Mouse (Mus musculus): ENCODE measurements around the gene Nap1l4. TPM values are rescaled to one million over a fixed set of nuclear protein-coding genes. Genes with fewer than 3 reads are reported as not detected.
A peak's percentile ranks its signal among the peaks of the same experiment; 100 is the strongest.

The Nap1l4 gene
- 151 and 212 TPM in 2 replicates for total RNA-seq (2017)

- peak; percentile 97 for ATAC-seq (replicated peaks in 1 of 2; ENCODE audit: insufficient read depth in 1 of 2, low FRiP score in 2 of 2, low TSS enrichment in 1 of 2, low read depth in 1 of 2, poor library complexity in 2 of 2, severe bottlenecking in 2 of 2)
Observed at GRCm38 (mm10) chr7:143548976-143549457, at the start of gene Nap1l4. Gene Nap1l4, minus strand, starts transcription at chr7:143549106.

DNA sequence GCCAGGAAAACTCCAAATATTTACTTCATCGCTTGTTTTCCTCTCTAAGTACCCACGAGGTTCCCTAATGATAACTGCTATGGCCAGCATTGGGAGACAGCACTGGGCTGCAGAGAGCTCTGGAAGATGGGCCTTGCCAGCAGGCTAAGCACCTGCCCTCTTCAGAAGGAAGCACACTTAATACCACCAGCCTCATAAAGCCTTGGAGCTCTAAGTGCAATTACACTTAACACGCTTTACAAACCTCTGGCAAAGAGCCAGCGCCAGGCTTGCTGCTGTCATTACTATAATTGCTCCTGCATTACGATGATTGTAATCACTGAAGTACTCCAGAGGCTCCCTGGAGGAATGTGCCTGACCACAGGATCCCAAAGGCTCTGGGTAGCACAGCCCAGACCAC, 46.0 kb upstream of the Nap1l4 start:
- ATAC-seq (replicated peaks in 1 of 2; ENCODE audit: insufficient read depth in 1 of 2, low FRiP score in 2 of 2, low TSS enrichment in 1 of 2, low read depth in 1 of 2, poor library complexity in 2 of 2, severe bottlenecking in 2 of 2), result no peak

- no peak for ATAC-seq (replicated peaks in 1 of 2; ENCODE audit: insufficient read depth in 1 of 2, low FRiP score in 2 of 2, low TSS enrichment in 1 of 2, low read depth in 1 of 2, poor library complexity in 2 of 2, severe bottlenecking in 2 of 2)
Observed at GRCm38 (mm10) chr7:143592255-143592654, 43.3 kb upstream of the Nap1l4 start.

DNA sequence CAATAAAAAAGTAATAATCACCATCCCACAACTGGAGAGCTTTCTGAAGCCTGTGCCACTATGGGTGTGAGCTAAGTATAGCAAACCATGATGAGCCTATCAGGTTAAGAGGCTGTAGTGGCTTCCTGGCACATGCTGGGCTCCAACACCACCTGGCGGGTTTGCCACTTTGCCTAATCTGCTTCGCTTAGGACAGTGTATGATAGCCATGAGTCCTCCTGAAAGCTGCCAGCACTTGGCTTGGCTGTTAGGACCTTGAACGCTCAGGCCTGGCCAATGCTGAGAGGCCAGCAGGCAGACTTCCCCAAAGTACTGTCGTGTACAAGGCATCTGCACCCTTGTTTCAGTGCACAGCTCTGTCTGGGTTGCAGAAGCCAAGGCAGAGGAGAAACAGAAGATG, 39.1 kb upstream of the Nap1l4 start:
- no peak for ATAC-seq (replicated peaks in 1 of 2; ENCODE audit: insufficient read depth in 1 of 2, low FRiP score in 2 of 2, low TSS enrichment in 1 of 2, low read depth in 1 of 2, poor library complexity in 2 of 2, severe bottlenecking in 2 of 2)

DNA sequence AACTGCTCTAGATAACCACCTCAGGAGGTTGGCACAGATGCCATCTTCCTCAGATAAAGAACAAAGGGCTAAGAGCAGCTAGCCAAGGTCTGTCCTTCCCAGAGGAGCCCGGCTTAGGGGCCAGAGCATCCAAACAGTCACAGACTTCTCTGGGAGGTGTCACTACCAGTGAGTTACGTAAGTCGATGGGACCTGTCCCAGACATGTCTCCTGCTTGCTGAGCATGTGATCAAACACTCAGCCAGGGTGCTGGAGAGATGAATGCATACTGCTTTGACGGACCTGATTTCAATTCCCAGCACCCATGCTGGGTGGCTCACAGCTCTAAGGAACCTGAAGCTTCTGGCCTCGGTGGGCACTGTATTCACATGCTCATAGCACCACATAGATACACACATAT, 38.7 kb upstream of the Nap1l4 start:
- no peak for ATAC-seq (replicated peaks in 1 of 2; ENCODE audit: insufficient read depth in 1 of 2, low FRiP score in 2 of 2, low TSS enrichment in 1 of 2, low read depth in 1 of 2, poor library complexity in 2 of 2, severe bottlenecking in 2 of 2)

DNA sequence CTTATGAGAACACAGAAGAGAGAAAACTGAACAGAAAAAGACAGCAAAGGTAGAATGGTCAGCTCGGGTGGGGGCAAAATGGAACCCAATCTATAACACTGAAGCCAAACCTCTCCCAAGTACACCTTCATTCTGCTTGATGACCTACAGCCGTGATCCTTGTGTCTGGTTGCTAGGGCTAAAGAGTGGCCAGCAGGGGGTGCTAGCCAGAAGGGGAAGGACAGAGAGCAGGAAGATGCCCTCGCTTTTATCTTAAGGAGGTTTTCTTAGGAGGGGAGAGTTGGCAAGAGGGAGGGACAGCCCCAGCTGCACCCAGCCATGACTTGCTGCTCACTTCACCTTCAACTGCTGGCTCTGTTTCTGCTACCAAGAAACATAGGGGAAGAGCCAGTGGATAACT, 35.0 kb upstream of the Nap1l4 start:
- ATAC-seq (replicated peaks in 1 of 2; ENCODE audit: insufficient read depth in 1 of 2, low FRiP score in 2 of 2, low TSS enrichment in 1 of 2, low read depth in 1 of 2, poor library complexity in 2 of 2, severe bottlenecking in 2 of 2), result peak; percentile 61 to 79

DNA sequence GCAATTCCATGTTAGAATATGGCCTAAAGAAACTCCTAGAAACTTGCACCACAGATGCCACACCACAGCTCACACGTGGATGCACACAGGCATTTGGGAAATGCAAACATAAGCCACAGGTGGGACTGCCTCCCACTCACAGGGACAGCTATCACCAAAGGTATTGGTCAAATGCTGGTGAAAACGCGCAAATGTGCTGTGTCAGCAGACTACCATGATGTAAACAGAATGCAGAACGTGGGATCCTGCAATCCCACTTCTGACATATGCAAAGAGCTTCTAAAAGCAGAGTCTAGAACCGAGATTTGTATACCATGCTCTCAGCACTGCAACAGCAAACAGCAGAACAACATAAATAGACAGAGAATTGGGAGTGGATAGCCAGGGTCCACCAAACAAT, 34.1 kb upstream of the Nap1l4 start:
- no peak for ATAC-seq (replicated peaks in 1 of 2; ENCODE audit: insufficient read depth in 1 of 2, low FRiP score in 2 of 2, low TSS enrichment in 1 of 2, low read depth in 1 of 2, poor library complexity in 2 of 2, severe bottlenecking in 2 of 2)

GRCm38 (mm10) chr7:143575751-143576150, 26.8 kb upstream of the Nap1l4 start:
- ATAC-seq (replicated peaks in 1 of 2; ENCODE audit: insufficient read depth in 1 of 2, low FRiP score in 2 of 2, low TSS enrichment in 1 of 2, low read depth in 1 of 2, poor library complexity in 2 of 2, severe bottlenecking in 2 of 2), result no peak

DNA sequence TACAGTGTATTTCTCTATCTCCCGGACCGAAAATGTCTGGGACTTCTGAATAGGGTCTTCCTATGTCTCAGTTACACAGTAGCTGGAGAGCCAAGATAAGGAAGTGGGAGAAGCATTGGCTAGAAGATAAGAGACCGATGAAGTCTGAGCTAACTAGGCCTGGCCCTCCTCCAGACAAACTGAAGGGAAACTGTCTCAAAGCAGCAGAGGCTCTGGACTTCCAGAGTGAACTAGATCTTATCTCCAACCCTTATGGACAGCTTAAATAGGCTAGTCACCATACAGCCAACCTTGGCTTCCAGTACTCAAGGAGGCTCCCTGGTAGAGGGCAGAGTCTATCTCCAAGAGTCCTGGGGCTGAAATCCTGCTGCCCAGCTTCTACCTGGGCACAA, 16.7 kb upstream of the Nap1l4 start:
- ATAC-seq (replicated peaks in 1 of 2; ENCODE audit: insufficient read depth in 1 of 2, low FRiP score in 2 of 2, low TSS enrichment in 1 of 2, low read depth in 1 of 2, poor library complexity in 2 of 2, severe bottlenecking in 2 of 2), result peak; percentile 71 to 78

- peak; percentile 19 to 40; a peak in 1 of 4 replicates for ATAC-seq (replicated peaks in 1 of 2; ENCODE audit: insufficient read depth in 1 of 2, low FRiP score in 2 of 2, low TSS enrichment in 1 of 2, low read depth in 1 of 2, poor library complexity in 2 of 2, severe bottlenecking in 2 of 2)
Observed at GRCm38 (mm10) chr7:143565015-143565647, 16.2 kb upstream of the Nap1l4 start.

DNA sequence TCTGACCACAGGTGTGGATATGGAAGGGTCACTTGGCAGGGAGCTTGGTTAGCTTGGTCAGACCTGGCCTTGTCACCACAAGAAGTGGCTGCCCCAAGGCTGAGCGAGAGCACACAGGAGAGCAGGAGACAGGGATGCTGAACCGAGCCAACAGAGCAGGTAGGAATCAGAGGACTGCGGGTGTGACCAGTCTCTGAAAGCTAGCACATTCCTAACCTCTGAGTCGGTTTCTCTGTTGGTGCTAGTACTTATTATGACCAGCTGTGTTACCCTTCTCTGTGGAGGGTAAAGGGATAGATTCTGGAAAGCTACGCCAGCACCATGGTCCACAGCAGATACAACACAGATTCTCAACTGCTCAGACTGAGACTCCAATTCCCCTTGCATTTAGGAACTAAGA, 14.9 kb upstream of the Nap1l4 start:
- no peak for ATAC-seq (replicated peaks in 1 of 2; ENCODE audit: insufficient read depth in 1 of 2, low FRiP score in 2 of 2, low TSS enrichment in 1 of 2, low read depth in 1 of 2, poor library complexity in 2 of 2, severe bottlenecking in 2 of 2)

DNA sequence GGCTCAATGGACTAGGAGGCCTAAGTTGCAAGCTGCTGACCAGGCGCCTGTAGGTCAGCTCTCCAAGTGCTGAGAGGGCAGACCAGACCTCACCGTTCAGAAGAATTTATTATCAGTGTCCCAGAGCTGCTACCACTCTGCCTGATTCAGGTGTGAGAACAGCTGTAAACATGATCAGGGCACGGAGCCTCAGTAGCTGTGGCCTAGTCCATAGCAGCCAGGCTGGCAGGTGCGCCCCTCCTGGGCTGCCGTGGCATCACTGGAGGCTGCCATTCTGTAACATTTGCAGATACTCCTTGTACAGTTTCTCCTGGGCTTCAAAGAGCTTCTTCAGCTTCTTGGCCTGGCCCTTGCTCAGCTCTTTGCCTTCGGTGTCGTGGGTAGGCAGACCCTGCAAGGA, 8.7 kb upstream of the Nap1l4 start:
- peak in 1 of 2 experiments; percentile 16; a peak in 1 of 4 replicates for ATAC-seq (replicated peaks in 1 of 2; ENCODE audit: insufficient read depth in 1 of 2, low FRiP score in 2 of 2, low TSS enrichment in 1 of 2, low read depth in 1 of 2, poor library complexity in 2 of 2, severe bottlenecking in 2 of 2)

DNA sequence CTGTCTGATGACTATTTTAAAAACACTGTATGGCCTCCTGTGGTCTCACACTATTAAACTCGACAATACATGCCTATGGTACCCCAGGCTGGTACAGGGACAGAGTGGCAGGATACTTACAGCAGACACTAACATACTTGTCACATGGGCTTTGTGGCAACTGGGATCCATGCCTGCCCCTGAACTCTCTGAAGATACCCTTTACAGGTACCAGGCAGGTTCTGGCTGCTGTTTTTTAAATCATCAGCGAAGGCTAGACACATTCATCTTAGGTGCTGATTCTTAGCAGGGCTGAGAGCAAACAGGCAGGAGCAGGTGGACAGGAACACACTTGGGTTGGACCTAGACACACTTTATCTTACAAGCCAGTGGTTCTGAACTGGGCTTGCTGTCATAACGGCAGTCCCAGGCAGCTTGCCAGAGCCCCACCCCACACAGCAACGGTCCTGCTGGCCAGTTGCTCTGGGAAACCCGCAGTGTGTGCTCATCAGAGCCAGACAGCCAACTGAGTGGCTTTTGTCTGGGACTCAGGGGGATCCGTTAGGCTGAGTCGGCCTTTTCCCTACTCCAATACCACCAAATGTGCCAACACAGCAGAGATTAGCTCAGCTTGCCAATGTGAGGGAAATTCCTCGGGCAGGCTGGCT, 8.2 kb upstream of the Nap1l4 start:
- peak; percentile 40 to 42; a peak in 1 of 4 replicates for ATAC-seq (replicated peaks in 1 of 2; ENCODE audit: insufficient read depth in 1 of 2, low FRiP score in 2 of 2, low TSS enrichment in 1 of 2, low read depth in 1 of 2, poor library complexity in 2 of 2, severe bottlenecking in 2 of 2)

DNA sequence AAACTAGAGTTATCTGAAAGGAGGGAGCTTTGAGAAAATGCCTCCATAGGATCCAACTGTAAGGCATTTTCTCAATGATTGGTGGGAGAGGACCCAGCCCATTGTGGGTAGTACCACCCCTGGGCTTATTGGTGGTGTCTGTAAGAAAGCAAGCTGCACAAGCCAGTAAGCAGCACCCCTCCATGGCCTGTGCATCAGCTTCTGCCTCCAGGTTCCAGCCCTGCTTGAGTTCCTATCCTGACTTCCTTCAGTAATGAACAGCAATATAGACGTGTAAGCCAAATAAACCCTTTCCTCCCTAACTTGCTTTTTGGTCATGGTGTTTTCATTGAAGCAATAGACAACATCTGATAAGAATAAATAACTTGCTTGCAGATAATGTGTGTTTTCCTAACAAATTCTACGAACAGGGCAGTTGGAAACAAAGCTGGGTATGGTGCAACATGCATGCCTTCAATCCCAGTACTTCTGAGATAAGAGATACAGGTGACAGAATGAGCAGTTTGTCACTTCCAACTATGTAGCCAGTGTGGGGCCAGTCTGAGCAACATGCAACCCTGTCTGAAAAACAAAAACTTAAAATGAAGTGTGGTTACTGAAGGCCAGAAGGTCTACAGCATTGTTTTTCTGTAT, 798 bp upstream of the Nap1l4 start:
- ATAC-seq (replicated peaks in 1 of 2; ENCODE audit: insufficient read depth in 1 of 2, low FRiP score in 2 of 2, low TSS enrichment in 1 of 2, low read depth in 1 of 2, poor library complexity in 2 of 2, severe bottlenecking in 2 of 2), result no peak

DNA sequence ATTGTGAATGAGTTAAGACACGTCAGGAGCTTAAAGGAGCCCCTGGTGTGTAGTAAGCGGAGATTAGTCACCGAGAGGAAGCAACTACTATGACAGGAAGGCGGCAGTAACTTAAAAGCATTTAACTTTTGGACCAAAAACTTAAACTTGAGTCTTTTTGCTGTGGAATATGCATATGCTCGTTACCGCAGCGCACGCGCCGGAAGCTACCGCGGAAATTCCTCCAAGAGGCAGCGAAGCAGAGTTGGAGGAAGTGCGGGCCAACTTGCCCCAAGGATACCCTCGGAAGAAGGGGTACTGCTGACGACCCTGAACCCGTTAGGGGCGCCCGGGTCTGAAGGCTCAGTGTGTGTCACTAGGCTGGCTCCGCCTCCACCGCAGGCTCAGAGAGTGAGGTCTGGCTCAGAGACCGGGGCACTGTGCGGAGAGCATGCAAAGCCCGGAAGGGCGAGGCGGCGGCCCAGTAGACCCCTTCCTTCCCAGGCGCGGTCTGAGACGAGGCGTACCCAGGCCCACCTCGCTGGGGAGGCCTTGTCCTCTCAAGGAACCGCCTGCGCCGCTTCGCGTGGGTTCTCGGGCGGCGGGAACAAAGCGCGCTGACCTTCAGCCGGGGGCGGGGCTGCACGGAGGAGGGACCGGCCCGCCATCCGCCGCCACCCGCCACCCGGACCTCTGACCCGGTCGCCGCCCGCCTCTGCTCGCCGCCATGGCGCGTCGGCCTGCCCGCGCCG, 510 bp downstream of the Nap1l4 start:
- peak; percentile 44 to 49 for ATAC-seq (replicated peaks in 1 of 2; ENCODE audit: insufficient read depth in 1 of 2, low FRiP score in 2 of 2, low TSS enrichment in 1 of 2, low read depth in 1 of 2, poor library complexity in 2 of 2, severe bottlenecking in 2 of 2)

DNA sequence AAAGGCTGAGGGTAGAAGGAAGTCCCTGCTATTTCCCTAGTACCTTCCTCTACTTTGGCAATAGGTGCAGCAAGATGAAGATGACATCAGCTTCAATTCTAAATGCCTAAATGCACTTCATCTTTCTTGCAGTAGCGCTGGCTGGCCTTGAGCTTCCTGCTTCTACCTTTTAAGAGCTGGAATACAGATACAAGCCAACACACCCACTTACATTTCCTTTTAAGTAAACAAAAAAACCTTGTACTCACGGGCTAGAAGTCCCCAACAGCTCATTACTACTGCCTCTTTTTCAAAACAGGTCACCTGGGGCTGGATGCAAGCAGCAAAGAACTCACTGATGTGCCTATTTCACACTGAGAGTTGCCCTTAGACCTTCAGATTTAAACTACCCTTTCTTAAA, 2.4 kb downstream of the Nap1l4 start:
- ATAC-seq (replicated peaks in 1 of 2; ENCODE audit: insufficient read depth in 1 of 2, low FRiP score in 2 of 2, low TSS enrichment in 1 of 2, low read depth in 1 of 2, poor library complexity in 2 of 2, severe bottlenecking in 2 of 2), result no peak

DNA sequence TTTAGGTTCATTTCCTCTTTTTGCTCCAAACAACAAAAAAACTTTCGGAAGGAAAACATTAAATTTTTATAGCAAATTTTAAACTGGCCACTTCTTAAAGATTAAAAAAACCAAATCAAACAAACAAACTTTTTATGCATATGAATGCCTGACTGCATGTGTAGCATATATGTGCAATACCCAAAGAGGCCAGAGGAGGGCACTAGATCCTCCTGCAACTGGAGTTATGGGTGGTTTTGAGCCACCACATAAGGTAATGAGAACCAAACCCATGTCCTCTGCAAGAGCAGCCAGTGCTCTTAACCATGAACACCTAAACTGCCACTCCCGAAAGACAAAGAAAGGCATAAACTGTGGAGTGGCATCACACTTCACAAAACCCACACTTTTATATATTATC, 4.5 kb downstream of the Nap1l4 start:
- ATAC-seq (replicated peaks in 1 of 2; ENCODE audit: insufficient read depth in 1 of 2, low FRiP score in 2 of 2, low TSS enrichment in 1 of 2, low read depth in 1 of 2, poor library complexity in 2 of 2, severe bottlenecking in 2 of 2), result no peak

- ATAC-seq (replicated peaks in 1 of 2; ENCODE audit: insufficient read depth in 1 of 2, low FRiP score in 2 of 2, low TSS enrichment in 1 of 2, low read depth in 1 of 2, poor library complexity in 2 of 2, severe bottlenecking in 2 of 2), result no peak
Observed at GRCm38 (mm10) chr7:143538671-143539070, 10.2 kb downstream of the Nap1l4 start.
